Mouse (Mus musculus): ENCODE results near the gene Cpne6. TPM values are rescaled to one million over a fixed set of nuclear protein-coding genes. Genes with fewer than 3 reads are reported as not detected.

The Cpne6 gene
- total RNA-seq (2023), result not detected in 2 replicates

DNA sequence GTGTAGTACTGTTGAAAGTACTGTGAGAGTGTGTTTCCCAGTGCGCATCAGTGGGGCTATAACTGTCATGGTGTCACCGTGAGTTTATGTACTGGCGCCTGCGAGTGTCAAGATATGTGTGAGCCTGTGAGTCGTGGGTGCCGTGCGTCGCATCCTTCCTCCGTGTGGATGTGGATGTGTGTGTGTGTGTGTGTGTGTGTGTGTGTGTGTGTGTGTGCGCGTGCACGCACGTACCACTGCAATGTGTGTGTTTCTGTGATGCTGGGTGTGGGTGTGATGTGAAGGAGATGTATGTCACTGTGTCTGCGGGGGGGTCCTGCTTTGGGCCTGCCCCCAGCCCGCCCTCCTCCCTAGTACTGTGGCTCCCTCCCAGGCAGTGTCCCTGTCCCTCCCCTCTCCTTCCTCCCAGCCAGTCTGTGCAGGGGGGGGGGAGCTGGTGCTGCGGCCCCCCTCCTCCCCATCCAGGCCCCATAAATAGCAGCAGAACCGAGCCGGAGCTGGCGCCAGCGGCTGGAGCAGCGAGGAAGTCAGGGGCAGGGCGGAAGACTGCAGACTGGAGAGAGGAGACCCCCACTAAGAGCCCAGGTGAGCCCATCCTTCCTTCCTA, at the start of gene Cpne6:
TSS of gene Cpne6 (plus strand) at position 321 of the 607 bp plus-strand sequence.

DNA sequence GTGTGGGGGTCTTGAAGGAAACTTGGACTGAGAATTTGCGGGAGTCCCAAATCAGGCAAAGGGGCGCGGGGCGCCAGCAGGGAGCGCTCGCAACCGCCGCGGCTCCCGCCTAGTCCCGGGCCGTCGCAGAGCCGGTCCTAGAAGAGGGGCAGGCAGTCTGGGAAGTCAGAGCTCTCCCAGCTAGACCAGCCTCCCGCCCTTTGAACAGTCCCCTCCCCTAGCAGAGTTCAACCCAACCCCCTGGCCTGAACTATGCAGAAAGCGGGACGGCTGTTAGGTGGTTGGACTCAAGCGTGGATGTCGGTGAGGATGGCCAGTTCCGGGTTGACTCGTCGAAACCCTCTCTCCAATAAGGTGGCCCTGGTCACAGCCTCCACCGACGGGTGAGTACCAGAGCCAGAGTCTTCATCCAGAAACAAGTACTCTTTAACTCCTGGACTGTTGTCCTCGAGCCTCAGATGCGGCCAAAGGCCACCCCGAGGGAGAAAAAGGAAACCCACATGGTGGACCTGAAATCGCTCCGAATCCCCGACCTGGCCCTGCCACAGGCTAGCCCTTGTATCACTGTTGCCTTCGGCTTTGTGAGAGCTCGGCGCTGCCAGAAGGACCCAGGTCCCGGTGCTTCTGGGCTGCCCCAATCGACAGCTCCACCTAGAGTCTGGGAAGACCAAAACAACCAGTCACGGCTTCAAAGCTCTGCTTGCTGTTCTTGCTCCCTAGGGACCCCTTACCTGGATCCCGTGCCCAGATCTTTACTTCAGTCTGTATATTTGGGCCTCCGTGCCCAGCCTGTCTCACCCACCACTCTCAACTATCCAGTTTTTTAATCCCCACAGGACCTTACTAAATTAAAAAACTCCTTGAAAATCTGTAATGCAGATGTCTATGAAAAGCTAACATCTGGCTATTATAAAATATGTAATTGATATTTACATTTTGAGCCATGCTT, 31.3 kb upstream of the Cpne6 start, which contains the start of gene Dhrs4:
TSS of gene Dhrs4 (plus strand) at position 108 of the 949 bp plus-strand sequence.

DNA sequence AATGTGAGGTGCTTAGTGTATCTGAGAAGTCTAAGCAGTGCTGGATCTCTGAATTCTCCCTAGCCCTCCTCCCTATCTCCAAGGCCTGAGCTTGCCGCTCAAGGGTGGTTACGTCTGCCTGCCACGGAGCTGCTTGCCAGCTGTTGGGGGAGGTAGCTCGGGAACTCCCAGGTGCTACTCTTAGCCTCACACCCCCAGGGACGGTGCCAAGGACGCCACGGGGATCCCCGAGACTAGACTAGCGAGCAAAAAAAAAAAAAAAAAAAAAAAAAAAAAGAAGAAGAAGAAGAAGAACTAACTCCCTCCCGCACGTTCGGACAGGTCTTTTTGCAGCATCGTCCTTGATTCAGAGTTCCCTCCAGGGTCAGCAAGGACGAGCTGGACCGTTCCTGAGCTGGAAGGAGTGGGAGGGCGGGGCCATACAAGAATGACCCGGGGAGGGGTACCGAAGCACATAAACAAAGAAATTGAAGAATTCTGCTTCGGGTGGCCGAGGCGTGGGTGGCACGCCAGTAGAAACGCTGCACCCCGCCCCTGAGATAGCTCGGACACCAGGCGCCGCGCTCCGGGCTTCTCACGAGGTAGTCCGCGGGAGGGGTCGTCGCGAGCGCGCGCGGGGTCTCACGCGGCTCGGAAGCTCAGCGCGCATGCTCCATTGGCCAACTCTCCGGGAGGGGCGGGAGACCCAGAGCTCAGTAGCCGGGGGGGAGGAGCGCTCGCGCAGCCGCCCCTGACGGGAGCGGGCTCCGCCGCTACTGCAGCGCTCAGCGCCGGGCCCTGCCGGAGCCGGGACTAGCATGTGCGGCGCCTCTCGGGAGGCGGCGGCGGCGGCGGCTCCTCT, 19.7 kb upstream of the Cpne6 start, which contains the start of gene Carmil3:
TSS of gene Carmil3 (plus strand) at position 291 of the 841 bp plus-strand sequence.

DNA sequence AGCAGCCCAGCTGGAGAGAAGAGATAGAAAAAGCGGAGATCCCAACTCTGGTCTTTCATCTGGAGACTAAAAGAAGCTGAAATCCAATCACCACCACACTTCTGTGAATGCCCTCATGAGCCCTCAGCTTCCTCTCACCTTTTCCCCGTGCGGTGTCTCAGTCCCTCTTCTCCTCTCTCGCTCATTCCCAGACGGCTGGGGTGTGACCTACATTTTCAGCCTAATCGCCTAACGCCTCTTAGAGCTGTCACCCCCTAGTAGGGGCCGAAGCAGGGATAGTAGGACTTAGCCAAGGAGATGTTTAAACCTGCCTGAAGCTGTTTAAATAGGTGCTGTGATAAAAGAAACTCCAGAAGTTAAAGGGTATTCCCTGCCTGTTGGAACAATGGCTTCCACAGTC, 14.5 kb downstream of the Cpne6 start, which contains the start of gene Nrl:
TSS of gene Nrl (minus strand) at position 197 of the 400 bp plus-strand sequence.

DNA sequence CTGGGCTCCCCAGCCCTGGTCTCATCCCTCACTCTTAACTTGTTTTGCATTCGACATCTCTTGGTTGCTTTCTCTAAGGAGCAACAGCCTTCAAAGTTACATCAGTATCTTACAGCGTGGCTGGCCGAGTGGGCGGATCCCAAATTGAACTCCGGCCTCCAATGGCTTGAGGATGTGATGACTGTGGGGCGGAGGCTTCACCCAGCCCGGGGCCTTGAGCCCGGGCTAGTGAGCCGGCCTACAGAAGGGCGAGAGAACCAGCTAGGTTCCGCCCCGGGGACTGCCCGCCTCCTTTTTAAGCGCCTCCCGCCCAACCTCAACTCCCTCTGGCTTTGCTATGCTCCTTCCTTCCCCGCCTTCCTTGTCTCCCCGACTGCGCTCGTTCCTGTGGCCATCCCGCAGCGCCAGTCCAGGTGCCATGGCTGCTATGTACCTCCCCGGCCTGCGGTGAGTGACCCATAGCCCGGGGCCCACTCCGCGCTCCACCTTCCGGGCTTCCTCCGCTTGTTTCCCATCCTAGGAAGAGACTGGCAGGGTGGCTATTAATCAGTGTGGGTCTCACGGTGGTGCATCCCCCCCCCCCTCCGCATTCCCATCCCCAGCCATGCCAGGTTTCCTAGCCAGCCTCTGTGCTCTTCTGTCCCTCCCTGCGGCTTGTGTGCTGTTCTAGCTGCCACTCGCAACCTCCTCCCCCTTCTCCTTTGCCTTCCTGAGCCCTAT, 30.0 kb downstream of the Cpne6 start, which contains the start of gene Pck2:
TSS of gene Pck2 (plus strand) at position 200 of the 720 bp plus-strand sequence.

DNA sequence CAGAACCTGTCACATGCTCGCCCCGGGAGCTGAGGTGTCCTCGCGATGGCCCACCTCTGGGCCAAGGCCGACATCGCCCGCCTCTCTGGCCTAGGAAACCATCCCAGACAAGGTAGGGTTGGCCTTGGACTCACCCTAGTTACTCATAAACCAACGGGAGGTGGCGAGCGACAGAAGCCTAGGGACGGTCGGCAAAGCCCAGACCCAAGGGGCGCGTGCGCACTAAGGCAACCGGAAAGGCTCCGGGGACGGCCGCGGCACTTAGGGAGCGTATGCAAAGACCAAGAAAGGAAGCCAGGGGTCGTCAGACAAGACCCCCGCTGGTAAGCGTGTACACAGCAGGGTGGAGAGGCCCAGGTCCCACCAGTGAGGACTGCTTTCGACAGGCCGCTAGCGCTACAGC, 49.6 kb downstream of the Cpne6 start, which contains the start of gene Dcaf11:
TSS of gene Dcaf11 (plus strand) at position 208 of the 403 bp plus-strand sequence.

DNA sequence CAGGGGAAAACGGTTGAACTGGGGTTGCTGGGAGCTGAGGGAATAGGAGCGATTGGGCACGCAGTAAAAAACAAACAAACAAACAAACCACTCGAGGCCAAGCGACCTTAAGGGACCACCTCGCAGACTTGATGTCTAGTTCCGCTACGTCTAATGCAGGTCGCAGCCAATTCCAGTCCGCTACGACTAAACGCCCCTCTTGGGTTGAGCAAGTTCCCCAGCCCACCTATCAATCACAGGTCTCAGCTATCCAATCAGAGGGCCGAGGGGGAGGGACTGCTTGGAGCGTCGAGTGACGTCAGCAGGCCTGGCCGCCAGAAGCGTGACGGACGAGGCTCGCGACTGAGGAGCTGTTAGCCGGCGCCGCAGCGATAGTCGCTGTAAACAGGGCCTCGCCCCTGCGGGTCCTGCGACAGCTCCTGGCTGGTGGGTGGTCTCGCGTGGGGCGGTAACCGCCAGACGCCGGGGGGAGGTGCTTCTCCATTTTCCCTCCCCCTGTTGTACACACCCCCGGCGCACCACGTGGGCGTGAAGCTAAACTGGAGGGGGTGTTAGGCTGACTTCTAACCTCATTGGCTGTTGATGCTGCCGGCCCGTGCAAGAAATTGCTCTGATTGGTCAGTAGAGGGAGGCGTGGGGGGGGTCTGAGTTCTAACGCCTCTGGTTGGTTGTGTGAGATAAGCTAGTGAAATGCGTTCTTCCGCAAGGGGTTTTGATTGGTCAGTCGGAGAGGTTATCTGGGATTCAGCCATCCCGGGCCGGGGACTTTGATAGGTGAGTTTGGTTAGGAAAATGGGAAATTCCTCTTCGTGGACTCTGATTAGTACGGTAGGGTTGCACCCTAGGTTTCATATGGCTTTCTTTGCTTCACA, 50.2 kb downstream of the Cpne6 start, which contains the start of gene A730061H03Rik:
TSS of gene A730061H03Rik (minus strand) at position 205 of the 872 bp plus-strand sequence.

Other genes with a start within 250 kb of the Cpne6 start
- 12.9 and 13.7 TPM in 2 replicates for gene Dhrs4, start 31.7 kb upstream of the Cpne6 start, total RNA-seq (2023)
- not detected in 2 replicates for gene Carmil3, start 19.8 kb upstream of the Cpne6 start, total RNA-seq (2023)
- not detected in 2 replicates for gene Nrl, start 14.5 kb downstream of the Cpne6 start, total RNA-seq (2023)
- 14.4 and 20.4 TPM in 2 replicates for gene Pck2, start 29.8 kb downstream of the Cpne6 start, total RNA-seq (2023)
- gene Dcaf11, start 49.6 kb downstream of the Cpne6 start, total RNA-seq (2023), result 44.0 and 53.0 TPM in 2 replicates
- 1.2 and 2.0 TPM in 2 replicates for gene A730061H03Rik, start 50.0 kb downstream of the Cpne6 start, total RNA-seq (2023)
- gene Fitm1, start 65.2 kb downstream of the Cpne6 start, total RNA-seq (2023), result not detected in 2 replicates
- gene Psme1, start 67.7 kb downstream of the Cpne6 start, total RNA-seq (2023), result 122 and 139 TPM in 2 replicates
- 1.5 and 1.8 TPM in 2 replicates for gene Emc9, start 74.9 kb downstream of the Cpne6 start, total RNA-seq (2023)
- gene Psme2, start 80.7 kb downstream of the Cpne6 start, total RNA-seq (2023), result 174 and 199 TPM in 2 replicates
- gene Rnf31, start 81.3 kb downstream of the Cpne6 start, total RNA-seq (2023), result 49.9 and 68.0 TPM in 2 replicates
- gene Irf9, start 93.1 kb downstream of the Cpne6 start, total RNA-seq (2023), result 49.8 and 55.5 TPM in 2 replicates
- 0.22 TPM in 1 of 2 replicates, not detected in the other for gene Rec8, start 107.6 kb downstream of the Cpne6 start, total RNA-seq (2023)
- 10.0 and 12.5 TPM in 2 replicates for gene Ipo4, start 125.5 kb downstream of the Cpne6 start, total RNA-seq (2023)
- gene Gm49378, start 127.5 kb downstream of the Cpne6 start, total RNA-seq (2023), result 1.5 and 2.2 TPM in 2 replicates
- gene Tm9sf1, start 133.4 kb downstream of the Cpne6 start, total RNA-seq (2023), result 29.1 and 33.0 TPM in 2 replicates
- gene Tssk4, start 139.7 kb downstream of the Cpne6 start, total RNA-seq (2023), result 1.3 and 1.7 TPM in 2 replicates
- 9.4 and 11.2 TPM in 2 replicates for gene Mdp1, start 150.1 kb downstream of the Cpne6 start, total RNA-seq (2023)
- 12.0 and 12.3 TPM in 2 replicates for gene Gmpr2, start 161.5 kb downstream of the Cpne6 start, total RNA-seq (2023)
- 129 and 152 TPM in 2 replicates for gene Nedd8, start 161.7 kb downstream of the Cpne6 start, total RNA-seq (2023)
- 47.7 and 63.8 TPM in 2 replicates for gene Tinf2, start 171.4 kb downstream of the Cpne6 start, total RNA-seq (2023)
- 2.1 and 2.6 TPM in 2 replicates for gene Tgm1, start 203.5 kb downstream of the Cpne6 start, total RNA-seq (2023)
- 23.7 and 38.4 TPM in 2 replicates for gene Rabggta, start 211.8 kb downstream of the Cpne6 start, total RNA-seq (2023)
- gene Dhrs1, start 235.2 kb downstream of the Cpne6 start, total RNA-seq (2023), result 47.8 and 56.7 TPM in 2 replicates
- gene Nop9, start 235.2 kb downstream of the Cpne6 start, total RNA-seq (2023), result 12.1 and 17.3 TPM in 2 replicates
- gene Cideb, start 248.0 kb downstream of the Cpne6 start, total RNA-seq (2023), result 0.77 TPM in 1 of 2 replicates, not detected in the other